Mouse (Mus musculus) gastrocnemius, adult 8-10 months (tissue): Measurements from ENCODE around the gene Cyp2e1. TPM values are rescaled to one million over a fixed set of nuclear protein-coding genes. Genes with fewer than 3 reads are reported as not detected.
"Not testable (repeated sequence)": the region's sequence is repeated elsewhere in the genome, so short reads cannot be mapped to it uniquely, and the experiment has no call there.

ENCODE experiments used
- DNase-seq, 2 experiments: peaks; one replicate each; pipeline ENCODE4 v3.0.0; 2022; ENCODE audit warnings: low spot score in 2 of 2
- total RNA-seq, 4 experiments: library from RNA; stranded (reverse); gene quantifications; 2 replicates each; pipeline ENCODE4 v1.2.4; 2022

Gene Cyp2e1
- 10 to 100 TPM in 2 of 4 experiments, 1 to 10 TPM in 2; 1.8 to 29.0 (median 8.8) TPM for total RNA-seq

DNA sequence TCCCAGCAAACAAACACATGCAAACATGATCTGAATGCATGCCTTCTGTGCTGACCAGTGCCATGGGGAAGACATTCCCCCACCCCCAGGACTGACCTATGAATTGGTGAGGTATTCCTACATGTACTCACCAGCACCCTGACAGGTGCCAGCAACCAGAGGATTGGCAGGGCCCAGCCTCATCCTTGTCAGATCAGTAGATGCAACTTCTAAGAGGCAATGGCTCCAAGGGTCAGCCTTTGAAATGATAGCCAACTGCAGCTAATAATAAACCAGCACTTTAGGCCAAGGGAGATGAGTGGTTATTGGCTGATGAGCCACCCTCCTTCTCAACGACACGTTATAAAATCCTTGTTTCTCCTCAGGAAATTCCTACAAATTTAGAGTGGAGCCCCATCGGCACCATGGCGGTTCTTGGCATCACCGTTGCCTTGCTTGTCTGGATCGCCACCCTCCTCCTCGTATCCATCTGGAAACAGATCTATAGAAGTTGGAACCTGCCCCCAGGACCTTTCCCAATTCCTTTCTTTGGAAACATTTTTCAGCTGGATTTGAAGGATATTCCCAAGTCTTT lies at the start of gene Cyp2e1:
Cyp2e1 (plus strand) TSS at position 293 of the 574 bp plus-strand sequence.
- no peak for DNase-seq

DNA sequence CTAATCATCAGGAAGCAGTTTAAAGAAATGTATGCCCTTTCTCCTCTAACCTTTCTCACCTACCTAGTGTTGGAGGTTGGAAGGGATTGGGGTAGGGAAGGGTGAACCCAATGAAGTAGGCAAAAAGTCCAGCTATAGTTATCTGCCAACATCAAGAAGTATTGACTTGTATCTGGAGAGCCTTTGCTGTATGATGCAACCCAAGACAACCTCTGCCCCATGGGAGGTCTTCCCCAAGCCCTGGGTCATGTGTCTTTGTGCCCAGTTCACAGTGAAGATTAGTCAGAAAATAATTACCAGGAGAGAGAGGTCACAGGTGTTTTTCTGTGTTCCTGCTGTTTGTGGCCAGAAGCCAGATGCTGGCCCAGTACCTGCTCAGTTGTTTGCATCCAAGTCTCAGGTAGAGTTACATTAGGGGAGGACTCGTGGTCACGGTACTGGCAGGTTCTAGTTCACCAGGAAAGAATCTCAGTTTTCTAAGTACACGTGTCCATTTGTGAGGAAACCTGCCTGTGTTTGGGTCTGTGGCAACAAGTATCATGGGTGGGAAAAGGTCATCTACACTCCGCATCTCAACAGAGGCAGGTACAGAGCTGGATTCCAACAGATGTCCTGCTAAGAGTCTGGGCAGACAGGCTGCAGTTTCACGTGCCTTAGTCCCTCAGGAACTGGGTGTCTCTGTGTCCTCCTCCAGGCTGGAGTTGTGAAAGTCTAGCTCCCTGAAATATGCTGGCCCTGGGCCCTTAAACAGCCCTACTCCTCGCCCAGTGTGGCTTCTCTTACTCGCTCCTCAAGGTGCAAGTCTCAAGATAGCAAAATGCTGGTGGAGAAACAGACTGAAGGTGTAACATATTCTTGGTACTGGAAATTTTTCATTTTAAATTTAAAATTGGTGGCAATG lies 46.1 kb upstream of the Cyp2e1 start:
- DNase-seq = no peak

DNA sequence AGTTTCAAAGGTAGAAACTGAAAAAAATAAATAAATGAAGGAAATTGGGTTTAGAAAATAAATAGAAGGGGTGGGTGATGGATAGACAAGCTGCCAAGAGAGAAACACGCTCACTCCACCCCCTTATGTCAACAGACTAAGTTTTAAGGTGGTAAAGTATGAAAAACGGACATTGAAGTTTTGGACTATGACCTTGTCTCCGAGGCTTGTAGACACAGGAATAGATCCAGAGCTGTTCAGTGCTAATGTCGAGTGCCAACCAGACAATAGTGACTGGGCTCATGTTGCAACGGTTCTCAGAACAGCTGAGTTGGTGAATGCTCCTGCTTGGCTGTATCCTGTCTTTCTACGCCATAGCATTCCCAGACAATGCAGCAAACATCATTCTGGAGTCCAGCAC lies 42.4 kb upstream of the Cyp2e1 start:
- no peak for DNase-seq

- DNase-seq = no peak
Observed at GRCm38 (mm10) chr7:140725558-140725957, 38.0 kb upstream of the Cyp2e1 start.

DNA sequence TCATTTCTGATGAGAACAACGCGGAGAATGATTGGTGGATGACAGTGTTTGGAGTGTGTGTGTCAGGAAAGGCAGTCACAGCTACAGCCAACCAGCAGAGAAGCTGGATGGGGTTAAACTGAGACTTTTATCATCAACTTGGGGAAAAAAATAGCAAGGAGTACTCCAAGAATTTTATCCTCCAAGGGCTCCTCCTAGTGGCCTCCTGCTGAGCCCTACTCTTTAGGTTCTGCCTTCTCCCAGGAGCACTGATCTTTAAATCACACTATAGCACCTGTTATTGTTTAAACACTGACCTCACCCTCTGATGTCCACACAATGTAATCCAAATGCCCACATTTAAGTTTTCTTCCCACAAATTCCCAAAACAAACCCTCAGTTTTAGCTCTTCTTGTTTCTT lies 30.4 kb upstream of the Cyp2e1 start:
- DNase-seq = no peak

DNA sequence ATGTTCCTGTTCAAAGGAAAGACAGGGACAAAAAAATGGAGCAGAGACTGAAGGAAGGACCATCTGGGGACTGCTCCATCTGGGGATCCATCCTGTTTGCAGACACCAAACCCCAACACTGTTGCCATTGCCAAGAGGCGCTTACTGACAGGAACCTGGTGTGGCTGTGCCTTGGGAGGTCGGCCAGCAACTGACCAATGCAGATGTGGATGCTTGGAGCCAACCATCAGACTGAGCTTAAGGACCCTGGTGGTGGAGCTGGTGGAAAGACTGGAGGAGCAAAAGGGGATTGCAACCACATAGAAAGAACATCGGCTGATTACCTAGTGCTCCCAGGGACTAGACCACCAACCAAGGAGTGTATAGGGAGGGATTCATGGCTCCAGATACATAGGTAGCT lies 16.1 kb upstream of the Cyp2e1 start:
- DNase-seq = no peak

DNA sequence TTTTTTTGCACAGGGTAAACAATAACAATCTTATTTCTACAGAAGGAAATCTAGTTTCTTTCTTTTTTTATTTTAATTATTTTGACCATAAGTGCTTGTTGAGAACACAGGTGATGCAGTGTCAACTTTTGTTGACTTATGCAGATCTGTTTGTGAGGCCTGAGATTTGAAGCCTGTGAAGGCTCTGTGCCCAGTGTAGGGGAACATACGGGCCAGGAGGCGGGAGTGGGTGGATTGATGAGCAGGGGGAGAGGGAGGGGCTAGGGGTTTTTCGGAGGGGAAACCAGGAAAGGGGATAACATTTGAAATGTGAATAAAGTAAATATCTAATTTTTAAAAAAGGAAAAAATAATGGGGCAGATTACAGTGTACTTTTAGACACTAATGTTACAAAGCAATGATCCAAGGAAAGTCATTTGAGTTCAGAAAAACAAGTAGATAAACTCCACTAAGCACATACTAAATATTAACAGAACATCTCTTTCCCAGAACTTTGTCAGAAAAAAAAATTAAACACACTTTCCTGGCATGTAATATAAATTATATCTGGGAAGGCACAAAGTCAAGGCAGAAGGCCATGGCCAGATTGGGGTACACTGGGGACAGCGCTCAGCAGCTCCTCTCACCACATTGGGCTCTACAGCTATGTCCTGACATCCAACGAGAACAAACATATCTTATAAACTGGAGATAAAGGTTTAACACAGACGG lies 15.3 kb upstream of the Cyp2e1 start:
- DNase-seq = no peak

DNA sequence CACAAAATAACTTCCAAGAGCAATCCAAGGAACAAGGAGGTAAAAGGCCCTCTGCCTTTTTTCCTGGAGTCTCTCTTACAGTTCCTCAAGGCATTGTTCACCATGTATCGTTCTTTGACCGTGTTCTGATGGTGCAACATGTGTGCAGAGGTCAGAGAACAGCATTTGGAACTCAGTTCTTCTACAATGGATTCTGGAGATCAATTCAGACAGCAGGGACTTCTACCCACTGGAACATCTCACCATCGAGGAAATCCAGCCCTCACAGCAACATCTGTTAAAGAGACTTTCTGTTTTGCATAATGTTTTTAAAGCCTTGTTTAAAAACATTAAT lies 14.7 kb upstream of the Cyp2e1 start:
- no peak for DNase-seq

GRCm38 (mm10) chr7:140754556-140754955 lies 9.0 kb upstream of the Cyp2e1 start:
- no peak for DNase-seq

- no peak for DNase-seq
Observed at GRCm38 (mm10) chr7:140756151-140756854, 7.2 kb upstream of the Cyp2e1 start.

- DNase-seq = no peak
Observed at GRCm38 (mm10) chr7:140760647-140761046, 2.9 kb upstream of the Cyp2e1 start.

GRCm38 (mm10) chr7:140765391-140765790 lies 1.9 kb downstream of the Cyp2e1 start:
- DNase-seq = not testable (repeated sequence)

DNA sequence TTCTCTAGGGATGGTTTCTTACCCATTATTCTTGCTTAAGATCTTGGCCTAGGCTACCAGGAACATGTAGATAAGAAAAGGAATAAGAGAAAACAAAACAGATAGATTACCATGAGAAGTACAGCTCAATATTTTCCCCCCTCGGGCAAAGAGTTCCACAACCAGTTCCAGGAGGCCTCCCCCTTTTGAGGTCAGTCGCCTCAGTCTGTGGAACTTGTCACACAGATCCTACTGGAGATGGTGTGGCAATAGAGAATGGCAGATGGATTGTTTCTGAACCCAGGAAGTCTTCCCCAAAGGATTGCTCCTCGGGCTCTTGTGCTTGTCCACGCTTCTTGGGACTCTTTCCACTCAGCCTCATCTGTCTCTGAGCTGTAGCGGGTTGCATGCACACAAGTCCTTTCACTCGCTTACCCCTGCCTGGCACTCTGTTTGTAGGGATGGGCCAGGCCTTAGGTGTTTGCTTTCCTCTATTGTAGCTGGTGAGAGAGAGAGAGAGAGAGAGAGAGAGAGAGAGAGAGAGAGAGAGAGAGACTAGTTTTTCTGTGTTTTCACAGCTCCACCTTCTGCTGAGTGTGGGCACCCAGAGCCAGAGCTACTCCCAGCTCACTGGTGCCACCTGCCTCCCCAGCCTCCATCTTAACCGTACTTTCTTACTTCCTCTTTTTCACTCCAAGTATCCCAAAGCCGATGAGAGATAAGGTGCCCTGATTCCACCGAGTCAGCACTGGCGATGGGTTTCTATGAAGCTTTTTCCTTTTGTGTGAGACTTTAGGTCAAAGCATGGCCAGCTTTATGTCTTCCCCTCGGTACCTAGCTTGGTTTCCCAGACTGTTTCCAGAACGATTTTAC lies 2.6 kb downstream of the Cyp2e1 start:
- DNase-seq = no peak

GRCm38 (mm10) chr7:140780548-140780947 lies 17.0 kb downstream of the Cyp2e1 start:
- no peak for DNase-seq

GRCm38 (mm10) chr7:140787406-140788052 lies 24.0 kb downstream of the Cyp2e1 start, which contains the start of gene Syce1:
TSS of gene Syce1 (minus strand) at chr7:140787852.
- no peak for DNase-seq

DNA sequence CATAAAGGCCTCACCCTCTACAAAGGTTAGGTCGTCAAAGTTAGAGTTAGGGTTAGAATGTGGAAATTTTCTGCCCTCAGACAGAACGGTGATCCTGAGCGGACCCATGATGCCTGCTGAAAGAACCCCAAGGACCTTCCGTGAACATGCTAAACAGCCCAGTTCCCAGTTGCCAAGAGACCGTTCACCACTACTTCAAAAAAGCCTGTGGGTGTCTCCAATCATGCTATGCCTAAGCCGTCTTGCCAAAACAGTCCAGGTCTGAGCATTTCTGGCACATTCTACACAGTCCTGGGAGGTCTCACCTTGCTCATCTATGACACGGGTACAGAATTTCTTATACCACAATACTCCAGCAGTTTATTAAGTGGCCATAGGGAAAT lies 24.5 kb downstream of the Cyp2e1 start:
- no peak for DNase-seq

GRCm38 (mm10) chr7:140793541-140793940 lies 30.0 kb downstream of the Cyp2e1 start:
- no peak for DNase-seq

DNA sequence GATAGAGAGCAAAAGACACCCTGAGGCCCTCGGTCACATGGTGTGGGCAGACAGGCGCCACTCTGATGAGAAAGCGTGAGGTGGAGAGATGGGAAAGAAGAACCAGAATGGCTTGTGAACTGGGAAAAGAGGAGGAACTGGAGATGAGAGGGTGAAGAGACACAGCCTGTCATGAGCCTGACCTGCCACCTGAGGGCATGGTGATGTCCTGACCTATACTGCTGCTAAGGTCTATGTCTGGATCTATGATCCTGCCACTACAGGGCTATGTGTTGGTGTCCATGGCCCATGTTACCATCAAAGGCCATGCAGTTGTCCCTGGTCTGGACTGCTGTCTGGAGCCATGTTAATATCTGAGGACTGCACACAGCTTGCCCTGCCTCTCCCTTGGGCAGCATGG lies 34.1 kb downstream of the Cyp2e1 start:
- DNase-seq = no peak

GRCm38 (mm10) chr7:140798212-140798611 lies 34.7 kb downstream of the Cyp2e1 start:
- no peak for DNase-seq

- DNase-seq = no peak
Observed at GRCm38 (mm10) chr7:140802629-140803028, 39.1 kb downstream of the Cyp2e1 start.
